Mouse (Mus musculus) myocyte (in vitro differentiated cells): ENCODE measurements around the gene Chuk.

ENCODE experiments used
- E2F4 ChIP-seq: IDR thresholded peaks from one replicate; pipeline ENCODE4 v1.6.1; 2011; ENCODE audit warnings: mild to moderate bottlenecking, control low read depth, moderate library complexity; ENCODE audit not compliant: insufficient read depth
- MAX ChIP-seq: IDR thresholded peaks from one replicate; pipeline ENCODE4 v1.6.1; 2011; ENCODE audit warnings: low read depth, mild to moderate bottlenecking, control low read depth
- MYOD1 ChIP-seq, 3 experiments: IDR thresholded peaks; one replicate each; pipeline ENCODE4 v1.6.1; 2011; ENCODE audit warnings: control low read depth in 2 of 3, low read depth in 2 of 3, mild to moderate bottlenecking in 2 of 3, moderate library complexity in 1 of 3; ENCODE audit not compliant: insufficient read length in 2 of 3, control insufficient read depth in 1 of 3
- MYOG ChIP-seq, 3 experiments: IDR thresholded peaks; one replicate each; pipeline ENCODE4 v1.6.1; 2011; ENCODE audit warnings: control low read depth in 2 of 3, low read depth in 2 of 3, mild to moderate bottlenecking in 2 of 3; ENCODE audit not compliant: insufficient read length in 2 of 3, control insufficient read depth in 1 of 3, insufficient read depth in 1 of 3
- POLR2A ChIP-seq: IDR thresholded peaks from one replicate; pipeline ENCODE4 v1.6.1; 2011; ENCODE audit warnings: low read depth, mild to moderate bottlenecking, control low read depth, moderate library complexity; ENCODE audit not compliant: insufficient read length
- POLR2AphosphoS2 ChIP-seq: IDR thresholded peaks from one replicate; pipeline ENCODE4 v1.6.1; 2011; ENCODE audit warnings: low read depth, control low read depth; ENCODE audit not compliant: insufficient read length

DNA sequence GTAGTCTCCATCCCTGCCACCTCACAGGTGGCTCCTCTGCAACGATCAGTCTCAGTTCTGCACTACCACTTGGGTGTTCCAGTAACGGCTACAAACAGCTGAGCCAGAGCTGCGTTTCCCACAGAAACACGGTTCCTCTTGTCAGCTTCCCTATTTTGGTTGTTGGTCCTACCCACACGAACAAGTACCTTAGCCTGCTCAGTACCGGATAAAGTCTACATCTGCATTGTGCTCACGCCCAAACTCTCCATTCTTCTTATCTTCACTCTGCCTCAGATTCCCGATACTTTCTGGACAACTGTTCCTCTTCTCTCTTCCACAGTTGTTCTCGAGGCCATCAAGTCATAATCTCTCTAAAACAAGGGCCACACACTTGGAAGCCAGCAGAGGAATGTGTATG, 37.1 kb upstream of the Chuk start:
- TF ChIP-seq E2F4 (no peak), POLR2AphosphoS2 (no peak), POLR2A (no peak), MAX (no peak), MYOD1 (IDR thresholded peaks at IDR 0.05; ENCODE audit: control insufficient read depth in 1 of 3, insufficient read length in 2 of 3, low read depth in 2 of 3) (no peak), MYOG (IDR thresholded peaks at IDR 0.05; ENCODE audit: control insufficient read depth in 1 of 3, insufficient read depth in 1 of 3, insufficient read length in 2 of 3, low read depth in 2 of 3) (no peak)
